Mouse (Mus musculus): ENCODE data around the gene Zmiz1.

GRCm38 (mm10) chr14:25447136-25447775, 11.7 kb upstream of the Zmiz1 start:
- TF ChIP-seq TAL1 (IDR thresholded peaks at IDR 0.05; ENCODE audit: low read length), result no peak
- TF ChIP-seq GATA1 (IDR thresholded peaks at IDR 0.05; ENCODE audit: low read length), result no peak
